Mouse (Mus musculus): ENCODE measurements around the gene Enox1. TPM values are rescaled to one million over a fixed set of nuclear protein-coding genes. Genes with fewer than 3 reads are reported as not detected.
A peak's percentile ranks its signal among the peaks of the same experiment; 100 is the strongest.

Enox1 gene
- total RNA-seq, 1 experiment = 25.3 TPM

DNA sequence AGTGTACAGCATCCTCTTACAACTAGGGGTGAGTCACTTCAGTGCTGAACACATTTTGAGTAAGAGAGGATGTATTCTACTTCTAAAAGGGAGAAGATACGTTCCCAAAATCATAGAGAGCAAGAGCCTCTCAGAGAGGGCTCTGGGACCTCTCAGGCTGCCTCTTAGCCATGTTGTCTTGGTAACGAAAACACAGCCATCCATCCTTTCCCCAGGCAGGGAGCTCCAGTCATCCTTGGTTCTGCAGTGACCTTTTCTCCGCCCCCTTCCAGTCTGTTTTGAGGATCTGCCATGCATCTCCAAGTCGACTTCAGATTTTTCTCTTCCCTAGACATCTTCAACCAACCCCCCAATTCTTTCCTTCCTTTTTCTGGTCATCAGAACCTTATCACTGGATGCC is 127.4 kb downstream of the Enox1 start:
- no peak for TF ChIP-seq ZC3H11A (IDR thresholded peaks at IDR 0.05; ENCODE audit: borderline replicate concordance, low read depth, low read length)
- TF ChIP-seq MAFK (IDR thresholded peaks at IDR 0.05; ENCODE audit: insufficient read depth, low read depth, low read length) = no peak
- no peak for TF ChIP-seq ZNF384 (IDR thresholded peaks at IDR 0.05; ENCODE audit: low read depth, low read length)
- no peak for TF ChIP-seq HCFC1 (IDR thresholded peaks at IDR 0.05; ENCODE audit: borderline replicate concordance, insufficient read depth, low read length)
- no peak for TF ChIP-seq CHD2 (IDR thresholded peaks at IDR 0.05; ENCODE audit: low read depth, low read length)
- no peak overlapping the region for H3K27ac ChIP-seq (ENCODE audit: insufficient read depth, low read depth, low read length, poor library complexity, severe bottlenecking)
- DNase-seq (ENCODE audit: low read depth, low spot score) = no peak
- in situ Hi-C loops (cut with MboI; ENCODE audit: low sequenced_read_pairs in 2 of 2, unreplicated experiment in 2 of 2) = no loop called here
- H3K9ac ChIP-seq (ENCODE audit: insufficient read depth, low read depth, low read length, poor library complexity, severe bottlenecking) = no peak overlapping the region
- no peak overlapping the region for H3K4me3 ChIP-seq (ENCODE audit: insufficient read depth in 1 of 2, low read depth in 1 of 2, low read length in 2 of 2, poor library complexity in 1 of 2, severe bottlenecking in 1 of 2)
- H3K36me3 ChIP-seq (ENCODE audit: control insufficient read depth, insufficient read depth, low read length, poor library complexity, severe bottlenecking) = no peaks in the 10 kb centered on the region
- H3K4me1 ChIP-seq (ENCODE audit: control insufficient read depth in 2 of 2, insufficient read depth in 2 of 2, low read length in 2 of 2, poor library complexity in 1 of 2) = no peaks in the 10 kb centered on the region
- no peaks in the 10 kb centered on the region for H3K9me3 ChIP-seq (ENCODE audit: control insufficient read depth, insufficient read depth, low read depth, low read length)

- no peak for DNase-seq (ENCODE audit: low read depth, low spot score)
These were observed 128.9 kb downstream of the Enox1 start for GRCm38 (mm10) chr14:77285453-77285852.

GRCm38 (mm10) chr14:77291756-77292155 is 135.2 kb downstream of the Enox1 start:
- Histone ChIP-seq H3K4me3 (ENCODE audit: insufficient read depth in 1 of 2, low read depth in 1 of 2, low read length in 2 of 2, poor library complexity in 1 of 2, severe bottlenecking in 1 of 2) (no peak overlapping the region), H3K9ac (ENCODE audit: insufficient read depth, low read depth, low read length, poor library complexity, severe bottlenecking) (no peak overlapping the region), H3K9me3 (ENCODE audit: control insufficient read depth, insufficient read depth, low read depth, low read length) (no peaks in the 10 kb centered on the region), H3K4me1 (ENCODE audit: control insufficient read depth in 2 of 2, insufficient read depth in 2 of 2, low read length in 2 of 2, poor library complexity in 1 of 2) (no peaks in the 10 kb centered on the region), H3K36me3 (ENCODE audit: control insufficient read depth, insufficient read depth, low read length, poor library complexity, severe bottlenecking) (no peaks in the 10 kb centered on the region), H3K27ac (ENCODE audit: insufficient read depth, low read depth, low read length, poor library complexity, severe bottlenecking) (no peak overlapping the region)
- no peak for DNase-seq (ENCODE audit: low read depth, low spot score)
- in situ Hi-C loops (cut with MboI; ENCODE audit: low sequenced_read_pairs in 2 of 2, unreplicated experiment in 2 of 2) = no loop called here
- no peak for TF ChIP-seq ZNF384 (IDR thresholded peaks at IDR 0.05; ENCODE audit: low read depth, low read length)
- no peak for TF ChIP-seq ZC3H11A (IDR thresholded peaks at IDR 0.05; ENCODE audit: borderline replicate concordance, low read depth, low read length)
- no peak for TF ChIP-seq CHD2 (IDR thresholded peaks at IDR 0.05; ENCODE audit: low read depth, low read length)
- TF ChIP-seq MAFK (IDR thresholded peaks at IDR 0.05; ENCODE audit: insufficient read depth, low read depth, low read length) = no peak
- no peak for TF ChIP-seq HCFC1 (IDR thresholded peaks at IDR 0.05; ENCODE audit: borderline replicate concordance, insufficient read depth, low read length)

More at GRCm38 (mm10) chr14:77285453-77285852, 128.9 kb downstream of the Enox1 start:
- H3K9me3 ChIP-seq (ENCODE audit: control insufficient read depth, insufficient read depth, low read depth, low read length) = no peaks in the 10 kb centered on the region
- TF ChIP-seq ZNF384 (IDR thresholded peaks at IDR 0.05; ENCODE audit: low read depth, low read length) (no peak), ZC3H11A (IDR thresholded peaks at IDR 0.05; ENCODE audit: borderline replicate concordance, low read depth, low read length) (no peak), CHD2 (IDR thresholded peaks at IDR 0.05; ENCODE audit: low read depth, low read length) (no peak), MAFK (IDR thresholded peaks at IDR 0.05; ENCODE audit: insufficient read depth, low read depth, low read length) (no peak), HCFC1 (IDR thresholded peaks at IDR 0.05; ENCODE audit: borderline replicate concordance, insufficient read depth, low read length) (no peak)
- H3K36me3 ChIP-seq (ENCODE audit: control insufficient read depth, insufficient read depth, low read length, poor library complexity, severe bottlenecking) = no peaks in the 10 kb centered on the region
- H3K4me1 ChIP-seq (ENCODE audit: control insufficient read depth in 2 of 2, insufficient read depth in 2 of 2, low read length in 2 of 2, poor library complexity in 1 of 2) = no peaks in the 10 kb centered on the region
- H3K4me3 ChIP-seq (ENCODE audit: insufficient read depth in 1 of 2, low read depth in 1 of 2, low read length in 2 of 2, poor library complexity in 1 of 2, severe bottlenecking in 1 of 2) = no peak overlapping the region
- no peak overlapping the region for H3K9ac ChIP-seq (ENCODE audit: insufficient read depth, low read depth, low read length, poor library complexity, severe bottlenecking)
- H3K27ac ChIP-seq (ENCODE audit: insufficient read depth, low read depth, low read length, poor library complexity, severe bottlenecking) = no peak overlapping the region
- in situ Hi-C loops (cut with MboI; ENCODE audit: low sequenced_read_pairs in 2 of 2, unreplicated experiment in 2 of 2) = no loop called here

DNA sequence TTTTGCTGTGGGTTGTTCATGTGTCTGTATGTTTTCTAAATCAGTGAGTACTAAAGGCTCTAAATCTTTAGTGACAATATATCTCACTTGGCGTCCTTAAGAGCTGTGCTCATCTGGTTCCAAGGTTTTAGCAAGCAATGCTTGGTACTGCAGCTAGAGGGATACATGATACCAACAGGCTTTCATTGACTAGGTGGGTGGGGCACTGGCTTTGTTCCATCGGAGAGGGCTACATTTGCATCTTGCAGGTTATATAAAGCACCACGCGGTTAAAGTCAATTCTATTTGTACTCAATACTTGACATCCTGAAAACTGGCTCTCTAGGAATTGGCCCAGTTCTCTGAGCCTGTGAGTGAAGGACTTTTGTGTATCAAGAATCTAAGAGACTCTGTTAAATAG is 140.5 kb downstream of the Enox1 start:
- no peaks in the 10 kb centered on the region for H3K36me3 ChIP-seq (ENCODE audit: control insufficient read depth, insufficient read depth, low read length, poor library complexity, severe bottlenecking)
- H3K27ac ChIP-seq (ENCODE audit: insufficient read depth, low read depth, low read length, poor library complexity, severe bottlenecking) = no peak overlapping the region
- no peak overlapping the region for H3K4me3 ChIP-seq (ENCODE audit: insufficient read depth in 1 of 2, low read depth in 1 of 2, low read length in 2 of 2, poor library complexity in 1 of 2, severe bottlenecking in 1 of 2)
- in situ Hi-C loops (cut with MboI; ENCODE audit: low sequenced_read_pairs in 2 of 2, unreplicated experiment in 2 of 2) = no loop called here
- H3K4me1 ChIP-seq (ENCODE audit: control insufficient read depth in 2 of 2, insufficient read depth in 2 of 2, low read length in 2 of 2, poor library complexity in 1 of 2) = 0 out of 4 replicates have a peak, but pooled peaks cover 0 to 2% of the 10 kb centered on the region in 2 experiments
- peak; percentile 27 for DNase-seq (ENCODE audit: low read depth, low spot score)
- TF ChIP-seq CHD2 (IDR thresholded peaks at IDR 0.05; ENCODE audit: low read depth, low read length) = no peak
- TF ChIP-seq ZC3H11A (IDR thresholded peaks at IDR 0.05; ENCODE audit: borderline replicate concordance, low read depth, low read length) = no peak
- TF ChIP-seq ZNF384 (IDR thresholded peaks at IDR 0.05; ENCODE audit: low read depth, low read length) = no peak
- TF ChIP-seq HCFC1 (IDR thresholded peaks at IDR 0.05; ENCODE audit: borderline replicate concordance, insufficient read depth, low read length) = no peak
- no peak for TF ChIP-seq MAFK (IDR thresholded peaks at IDR 0.05; ENCODE audit: insufficient read depth, low read depth, low read length)
- no peak overlapping the region for H3K9ac ChIP-seq (ENCODE audit: insufficient read depth, low read depth, low read length, poor library complexity, severe bottlenecking)
- no peaks in the 10 kb centered on the region for H3K9me3 ChIP-seq (ENCODE audit: control insufficient read depth, insufficient read depth, low read depth, low read length)

DNA sequence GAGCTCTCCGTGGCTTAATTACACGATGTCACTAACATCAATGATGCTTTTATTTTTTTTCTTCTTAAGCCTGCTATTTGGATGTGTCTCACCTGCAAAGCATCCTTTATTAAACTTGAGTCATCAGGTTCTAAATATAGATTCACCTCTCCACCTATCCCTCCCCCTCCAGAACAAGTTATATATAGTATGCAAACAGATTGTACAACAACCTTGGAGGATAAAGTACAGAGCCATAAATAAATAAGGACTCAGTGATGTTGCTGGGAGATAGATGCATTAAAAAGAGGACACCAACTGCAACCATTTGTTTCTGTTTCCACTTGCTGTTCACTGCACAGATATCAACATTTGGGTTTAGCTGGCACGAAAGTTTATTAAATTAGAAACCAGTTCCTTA is 141.8 kb downstream of the Enox1 start:
- TF ChIP-seq HCFC1 (IDR thresholded peaks at IDR 0.05; ENCODE audit: borderline replicate concordance, insufficient read depth, low read length) (no peak), CHD2 (IDR thresholded peaks at IDR 0.05; ENCODE audit: low read depth, low read length) (no peak), ZC3H11A (IDR thresholded peaks at IDR 0.05; ENCODE audit: borderline replicate concordance, low read depth, low read length) (no peak), ZNF384 (IDR thresholded peaks at IDR 0.05; ENCODE audit: low read depth, low read length) (no peak), MAFK (IDR thresholded peaks at IDR 0.05; ENCODE audit: insufficient read depth, low read depth, low read length) (no peak)
- H3K4me3 ChIP-seq (ENCODE audit: insufficient read depth in 1 of 2, low read depth in 1 of 2, low read length in 2 of 2, poor library complexity in 1 of 2, severe bottlenecking in 1 of 2) = no peak overlapping the region
- no peaks in the 10 kb centered on the region for H3K9me3 ChIP-seq (ENCODE audit: control insufficient read depth, insufficient read depth, low read depth, low read length)
- no peak overlapping the region for H3K27ac ChIP-seq (ENCODE audit: insufficient read depth, low read depth, low read length, poor library complexity, severe bottlenecking)
- in situ Hi-C loops (cut with MboI; ENCODE audit: low sequenced_read_pairs in 2 of 2, unreplicated experiment in 2 of 2) = no loop called here
- no peak for DNase-seq (ENCODE audit: low read depth, low spot score)
- no peak overlapping the region for H3K9ac ChIP-seq (ENCODE audit: insufficient read depth, low read depth, low read length, poor library complexity, severe bottlenecking)
- H3K4me1 ChIP-seq (ENCODE audit: control insufficient read depth in 2 of 2, insufficient read depth in 2 of 2, low read length in 2 of 2, poor library complexity in 1 of 2) = 0 out of 4 replicates have a peak, but pooled peaks cover 0 to 2% of the 10 kb centered on the region in 2 experiments
- H3K36me3 ChIP-seq (ENCODE audit: control insufficient read depth, insufficient read depth, low read length, poor library complexity, severe bottlenecking) = no peaks in the 10 kb centered on the region
